Mouse (Mus musculus): ENCODE results near the gene Lyrm4.

Gene Lyrm4

DNA sequence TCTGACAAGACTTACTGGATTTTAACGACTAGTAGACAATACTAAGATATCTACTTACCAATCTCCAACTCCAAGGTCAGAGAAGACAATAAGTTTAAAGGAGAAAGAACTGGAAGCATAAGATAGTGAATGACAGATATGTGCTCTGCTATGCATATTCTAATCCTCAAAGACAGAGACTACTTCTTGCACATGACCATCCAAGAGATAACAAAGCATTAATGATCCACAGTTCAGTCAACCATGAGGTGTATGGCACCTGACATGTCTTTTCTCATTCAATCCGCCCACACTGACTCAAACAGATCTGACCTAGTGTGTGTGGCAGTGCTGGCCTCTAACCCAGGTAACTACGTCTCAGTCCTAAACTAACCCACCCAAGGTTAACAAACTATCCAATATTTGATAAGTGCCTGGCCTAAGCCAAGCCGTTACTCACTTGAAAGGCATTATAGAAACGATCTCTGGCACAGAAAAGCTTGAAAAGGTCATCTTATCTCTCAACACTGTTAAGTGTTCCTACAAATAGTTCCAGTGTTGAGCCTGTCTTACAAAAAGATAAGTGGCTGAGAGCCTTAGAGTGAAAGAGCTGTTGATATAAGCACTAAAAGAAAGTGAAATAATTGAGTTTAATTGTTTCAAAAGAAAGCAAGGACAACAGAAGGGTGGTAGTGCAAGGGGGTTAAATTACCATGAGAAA, 20.5 kb downstream of the Lyrm4 start:
- no peak for DNase-seq (ENCODE audit: low spot score in 2 of 2)

DNA sequence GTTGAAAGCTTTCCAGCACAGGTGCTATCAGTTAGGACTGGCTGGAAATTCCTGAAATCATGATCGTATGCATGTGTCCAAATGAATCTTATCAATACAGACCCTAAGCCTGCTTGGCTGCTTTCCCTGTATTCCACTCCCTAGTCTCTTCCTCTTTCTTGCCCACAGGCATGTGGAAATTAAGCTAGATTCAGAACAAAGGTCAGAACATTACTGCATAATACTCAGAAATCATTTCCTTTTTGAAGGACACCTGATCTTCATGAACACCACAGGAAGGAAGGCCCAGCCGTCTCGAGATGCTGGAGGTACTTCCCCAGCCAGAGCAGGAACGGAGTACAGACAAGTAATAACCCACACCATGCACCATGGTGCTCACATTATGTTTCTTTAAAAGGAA, 29.2 kb downstream of the Lyrm4 start:
- no peak for DNase-seq (ENCODE audit: low spot score in 2 of 2)

DNA sequence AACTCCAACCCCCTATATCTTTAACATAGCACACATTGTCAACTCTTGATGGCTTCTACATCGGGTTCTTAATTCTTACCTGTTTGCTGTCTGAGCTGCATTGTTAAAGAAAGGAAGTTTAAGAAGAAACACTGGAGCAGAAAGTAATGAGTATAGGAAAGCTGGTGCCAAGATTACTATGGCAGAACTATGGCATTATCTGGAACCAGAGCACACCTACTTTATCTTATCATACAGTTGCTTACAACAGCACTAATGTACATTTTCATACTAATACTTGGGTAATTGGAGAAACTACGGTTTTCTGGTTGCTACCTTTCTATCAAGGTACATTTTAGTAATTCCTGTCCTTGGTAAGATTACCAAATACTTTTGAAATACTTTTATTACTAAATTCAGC, 29.9 kb downstream of the Lyrm4 start:
- DNase-seq (ENCODE audit: low spot score in 2 of 2): no peak

DNA sequence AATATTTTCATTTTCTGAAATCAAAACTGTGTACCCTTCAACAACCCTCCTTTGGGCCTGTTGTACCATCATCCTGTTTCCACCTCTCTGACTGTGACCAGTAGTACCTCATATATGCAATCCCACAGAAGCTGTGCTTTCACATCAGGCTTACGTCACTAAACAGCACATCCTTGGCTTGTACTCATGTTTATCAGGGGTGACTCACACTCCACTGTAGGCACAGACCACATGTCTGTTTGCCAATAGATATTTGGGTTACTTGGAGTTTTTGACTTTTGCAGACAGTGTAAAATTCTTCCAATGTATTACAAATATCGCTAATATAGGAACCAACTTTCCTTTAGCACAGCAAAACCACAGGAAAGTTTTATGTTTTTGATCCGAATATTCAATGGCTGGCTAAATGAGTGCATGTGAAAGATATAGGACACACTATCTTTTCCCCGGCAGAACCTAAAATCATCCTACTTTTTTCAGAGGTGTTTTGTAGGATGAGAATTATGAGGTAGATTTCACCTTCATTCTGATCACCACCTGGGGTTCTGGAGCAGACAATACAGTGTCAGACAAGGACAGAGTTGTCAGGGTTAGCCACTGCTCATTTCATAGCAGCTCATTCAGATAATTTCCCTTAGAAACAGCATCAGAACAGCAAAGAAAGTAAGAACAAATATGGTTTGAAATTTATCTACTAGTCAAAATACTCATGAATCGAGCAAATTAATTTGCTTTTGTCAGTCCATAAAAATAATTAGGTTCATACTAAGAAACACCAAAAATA, 30.5 kb downstream of the Lyrm4 start:
- peak in 1 of 2 experiments; percentile 10 for DNase-seq (ENCODE audit: low spot score in 2 of 2)

DNA sequence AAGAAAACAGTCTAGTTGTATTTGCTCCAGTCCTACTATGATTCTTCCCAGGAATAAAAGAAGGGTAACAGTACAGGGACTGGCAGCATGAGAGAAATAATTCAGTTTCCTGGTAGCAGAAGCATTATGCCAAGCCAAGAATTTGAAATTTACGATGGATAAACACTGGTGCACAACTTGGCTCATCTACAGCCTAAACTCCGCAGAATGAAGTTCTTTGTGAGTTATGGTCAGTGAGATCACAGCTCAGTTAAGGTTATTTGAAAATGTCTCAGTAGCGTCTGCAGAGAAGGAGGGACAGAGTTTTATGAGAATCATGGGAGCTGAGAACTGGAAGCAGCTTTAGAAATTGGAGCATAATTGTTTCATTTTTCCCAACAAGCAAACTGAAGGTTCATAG, 31.4 kb downstream of the Lyrm4 start:
- no peak for DNase-seq (ENCODE audit: low spot score in 2 of 2)

DNA sequence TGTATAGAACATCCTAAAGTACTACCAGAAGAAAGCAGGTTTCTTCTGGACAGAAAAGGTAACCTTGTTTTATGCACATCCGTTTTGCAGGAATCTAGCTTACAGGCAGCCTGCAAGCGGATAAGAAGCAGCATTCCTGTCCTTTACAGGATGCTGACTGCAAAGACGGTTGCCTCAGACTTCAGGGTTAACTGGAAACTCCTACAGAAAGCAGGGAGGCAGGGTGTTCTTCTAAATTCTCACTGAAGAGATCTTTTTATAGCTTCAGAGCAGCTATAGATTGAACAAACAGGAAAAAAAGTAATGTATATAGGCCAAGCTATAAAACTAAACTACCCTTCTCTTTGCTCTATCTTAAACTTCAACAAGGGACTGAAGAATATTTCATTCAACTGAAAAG, 32.6 kb downstream of the Lyrm4 start:
- DNase-seq (ENCODE audit: low spot score in 2 of 2): no peak

DNA sequence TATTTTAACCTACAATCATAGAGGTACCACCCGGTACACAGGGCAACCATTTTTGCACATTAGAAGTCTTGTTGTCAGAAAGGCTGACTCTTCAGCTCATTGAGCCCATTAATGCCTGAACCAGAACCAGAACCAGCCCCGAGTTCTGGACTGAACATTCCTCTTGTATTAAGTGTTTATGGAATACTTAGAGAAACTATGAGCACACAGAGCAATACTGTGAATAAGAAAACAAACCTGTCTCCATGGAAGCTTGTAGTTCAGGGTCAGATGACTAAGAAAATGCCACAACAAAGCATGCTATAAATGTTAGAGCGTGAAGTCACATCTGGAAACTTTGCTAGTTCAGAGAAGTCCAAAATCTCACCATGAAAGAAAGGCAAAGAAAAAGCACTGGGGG, 35.7 kb downstream of the Lyrm4 start:
- DNase-seq (ENCODE audit: low spot score in 2 of 2): no peak

DNA sequence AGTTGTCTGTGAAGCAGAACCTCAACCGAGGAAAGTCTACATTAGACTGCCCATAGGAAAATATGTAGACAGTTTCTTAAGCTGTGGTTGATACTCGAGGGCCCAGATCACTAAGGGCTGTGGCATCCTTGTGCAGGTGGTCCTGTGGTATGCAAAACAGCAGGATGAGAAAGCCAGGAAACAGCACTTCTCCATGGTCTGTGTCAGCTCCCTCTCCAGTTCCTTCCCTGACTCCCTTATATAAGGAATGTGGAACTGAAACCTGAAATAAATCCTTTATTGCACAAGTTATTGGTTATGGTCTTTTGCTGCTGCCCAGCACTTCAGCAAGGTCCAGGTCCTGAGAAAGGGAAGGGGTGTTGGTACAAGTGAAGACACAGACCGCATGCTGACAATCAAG, 42.8 kb downstream of the Lyrm4 start:
- DNase-seq (ENCODE audit: low spot score in 2 of 2): no peak

DNA sequence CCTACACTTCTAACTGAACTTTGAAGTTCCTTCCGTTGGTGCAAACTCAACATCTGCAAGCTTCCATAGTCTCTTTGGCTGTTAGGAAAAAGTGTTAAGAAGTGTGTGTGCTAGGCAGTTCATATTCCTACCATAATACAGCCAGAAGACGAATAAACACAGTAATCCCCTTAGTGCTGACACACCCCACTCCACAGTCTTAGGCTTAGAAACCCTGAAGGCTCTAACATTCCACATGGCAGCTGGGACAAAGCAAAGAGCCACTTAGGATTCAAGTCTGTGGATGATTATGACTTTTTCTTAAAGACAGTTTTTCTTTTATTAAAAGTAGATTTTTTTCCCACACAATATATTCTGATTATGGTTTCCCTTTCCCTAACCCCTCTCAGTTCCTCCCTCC, 50.6 kb downstream of the Lyrm4 start:
- no peak for DNase-seq (ENCODE audit: low spot score in 2 of 2)

DNA sequence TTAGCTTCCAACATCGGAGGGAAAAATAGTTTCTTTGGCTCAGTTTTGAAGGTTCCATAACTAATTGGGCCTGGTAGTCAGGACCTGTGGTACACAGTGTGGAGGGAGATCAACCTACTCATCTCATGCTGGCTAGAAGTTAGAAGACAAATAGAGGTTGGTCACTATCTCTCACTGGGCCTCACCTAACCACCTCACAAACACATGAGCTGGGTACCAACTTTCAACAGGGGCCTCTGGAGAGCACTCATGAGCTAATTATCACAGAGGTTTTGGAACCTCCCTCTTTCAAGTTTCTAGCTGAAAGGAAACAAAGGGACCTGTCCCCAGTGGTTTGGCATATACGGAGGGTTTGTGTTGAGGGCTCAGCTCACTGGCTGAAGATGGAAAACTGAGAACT, 59.8 kb downstream of the Lyrm4 start:
- no peak for DNase-seq (ENCODE audit: low spot score in 2 of 2)

DNA sequence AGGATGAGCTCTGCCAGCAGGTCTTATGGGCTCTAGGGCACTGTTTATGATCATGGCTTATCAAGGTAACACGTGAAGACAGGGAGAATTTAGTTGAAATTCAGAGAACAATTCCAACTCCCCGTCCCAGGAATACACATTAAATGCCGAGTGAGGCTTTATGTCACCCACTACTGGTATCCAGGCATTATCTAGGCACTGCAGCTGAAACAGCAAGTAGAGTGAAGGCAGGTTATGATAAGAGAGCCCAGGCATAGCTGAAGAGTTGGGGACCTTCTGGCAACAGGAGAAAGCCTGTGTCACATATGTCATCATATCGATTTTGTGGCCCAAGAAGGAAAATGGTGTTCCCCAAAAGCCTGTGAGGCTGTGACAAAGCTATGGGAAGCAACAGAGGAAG, 60.4 kb downstream of the Lyrm4 start:
- no peak for DNase-seq (ENCODE audit: low spot score in 2 of 2)

DNA sequence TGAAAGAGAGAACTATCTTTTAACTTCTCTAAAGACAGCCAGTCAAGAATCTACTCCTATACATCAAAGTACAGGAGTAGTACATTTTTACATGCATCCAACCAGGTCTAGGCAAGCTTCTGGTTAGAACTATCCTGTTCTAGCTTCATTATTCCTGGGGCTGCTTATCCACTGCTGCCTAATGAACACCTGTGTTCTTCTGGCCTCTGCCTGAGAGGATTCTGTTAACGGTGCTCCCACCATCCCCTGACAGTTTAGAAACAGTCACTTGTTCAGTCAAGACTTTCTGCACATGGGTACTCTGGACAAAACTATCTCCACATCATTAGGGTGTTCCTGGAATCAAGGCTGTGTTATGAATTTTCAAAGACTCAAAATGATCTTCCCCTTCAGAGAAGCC, 60.8 kb downstream of the Lyrm4 start:
- no peak for DNase-seq (ENCODE audit: low spot score in 2 of 2)

DNA sequence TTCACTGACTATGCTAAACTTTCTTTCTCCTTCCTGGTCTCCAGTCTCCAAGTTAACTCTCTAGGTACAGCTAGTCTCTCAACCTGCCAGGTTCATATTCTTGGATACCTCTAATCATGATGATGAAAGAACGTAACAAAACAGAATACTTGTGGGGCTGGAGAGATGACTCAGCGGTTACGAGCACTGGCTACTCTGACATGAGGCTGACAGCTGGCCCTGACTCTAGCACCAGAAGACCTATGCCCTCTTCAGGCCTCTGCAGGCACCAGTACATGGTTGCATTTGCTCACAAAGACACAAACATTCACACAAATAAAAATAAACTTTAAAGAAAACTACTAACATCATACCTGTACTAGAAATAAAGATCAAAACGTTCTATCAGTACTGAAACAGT, 81.8 kb downstream of the Lyrm4 start:
- no peak for DNase-seq (ENCODE audit: low spot score in 2 of 2)

DNA sequence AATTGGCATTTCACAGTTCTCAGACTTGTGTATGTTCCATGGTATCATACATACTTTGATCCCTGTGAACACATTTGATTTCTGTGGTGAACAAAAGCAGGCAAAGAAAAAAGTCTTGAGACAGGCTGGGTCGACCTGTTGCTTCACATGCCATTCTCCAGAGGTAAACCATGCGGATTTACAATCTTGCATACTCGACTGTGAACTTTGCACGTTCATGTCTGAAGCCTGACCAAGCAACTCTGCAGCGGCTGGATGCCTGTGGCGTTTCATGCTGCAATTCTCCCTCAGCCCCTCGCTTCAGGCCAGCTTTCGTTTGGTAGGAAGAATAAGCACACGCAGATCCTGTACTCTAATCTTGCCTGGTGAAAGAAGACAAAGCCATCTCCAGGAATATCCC, 85.4 kb downstream of the Lyrm4 start:
- no peak for DNase-seq (ENCODE audit: low spot score in 2 of 2)

DNA sequence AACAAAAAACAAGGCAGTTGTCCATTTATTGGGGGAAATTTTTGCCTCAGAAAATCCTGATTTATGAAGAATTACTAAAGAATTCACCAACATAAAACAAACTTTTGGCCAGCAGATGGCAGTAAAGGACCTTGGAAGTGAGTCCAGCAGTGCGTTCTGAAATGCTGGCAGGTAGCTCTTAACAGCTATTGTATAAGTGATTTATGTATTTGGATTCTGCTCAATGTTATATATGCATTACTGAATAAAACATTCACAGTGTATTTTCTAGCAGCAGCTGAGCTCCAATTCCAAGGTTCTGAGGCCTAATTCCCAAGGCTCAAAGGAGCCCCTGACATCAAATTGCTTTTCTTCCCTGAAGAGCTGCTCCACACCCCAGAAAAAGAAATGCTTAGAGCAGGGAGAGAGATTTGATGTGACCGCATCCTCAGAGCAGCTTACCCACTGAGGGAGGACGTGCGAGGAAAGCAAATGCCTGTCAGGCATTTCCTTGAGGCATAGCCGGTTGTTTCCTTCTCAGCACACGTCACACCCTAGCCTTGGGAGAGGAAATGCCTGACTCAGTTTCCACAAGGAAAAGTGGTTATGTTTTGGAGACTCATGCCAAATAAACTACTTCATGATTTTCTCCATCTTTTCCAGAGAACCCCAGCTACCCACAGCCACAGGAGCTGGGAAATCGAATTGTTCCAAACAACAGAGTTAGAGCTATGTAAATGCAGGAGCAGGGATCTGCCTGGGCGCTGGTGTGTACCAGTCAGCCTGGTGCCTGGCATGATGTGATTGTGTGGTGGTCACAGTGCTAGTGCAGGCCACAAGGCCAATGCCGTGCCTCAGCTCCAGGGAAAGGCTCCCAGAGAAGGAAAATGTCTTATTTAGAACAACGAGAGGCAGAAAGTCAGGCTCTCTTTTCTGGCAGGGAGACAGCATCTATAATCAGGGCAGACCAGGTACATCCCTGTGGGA, 97.7 kb downstream of the Lyrm4 start:
- peak; percentile 23 to 24 for DNase-seq (ENCODE audit: low spot score in 2 of 2)

DNA sequence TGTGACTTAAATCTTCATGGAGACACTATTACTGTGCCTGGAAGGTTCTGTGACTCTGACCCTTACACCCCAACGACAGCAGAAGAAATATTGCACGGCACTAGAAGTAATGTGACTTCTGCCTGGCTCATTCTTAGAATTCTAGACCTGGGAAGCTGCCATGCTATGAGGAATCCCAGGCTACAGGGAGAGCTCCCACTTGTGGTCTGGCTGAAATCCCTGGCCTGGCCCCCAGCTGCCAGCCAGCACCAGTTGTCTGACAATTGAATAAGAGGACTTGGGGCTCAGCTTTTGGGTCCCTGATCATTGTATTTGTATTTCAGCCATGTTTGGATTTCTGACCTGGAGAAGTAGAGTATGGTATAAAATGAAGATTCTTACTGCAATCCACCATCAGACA, 99.3 kb downstream of the Lyrm4 start:
- DNase-seq (ENCODE audit: low spot score in 2 of 2): no peak

DNA sequence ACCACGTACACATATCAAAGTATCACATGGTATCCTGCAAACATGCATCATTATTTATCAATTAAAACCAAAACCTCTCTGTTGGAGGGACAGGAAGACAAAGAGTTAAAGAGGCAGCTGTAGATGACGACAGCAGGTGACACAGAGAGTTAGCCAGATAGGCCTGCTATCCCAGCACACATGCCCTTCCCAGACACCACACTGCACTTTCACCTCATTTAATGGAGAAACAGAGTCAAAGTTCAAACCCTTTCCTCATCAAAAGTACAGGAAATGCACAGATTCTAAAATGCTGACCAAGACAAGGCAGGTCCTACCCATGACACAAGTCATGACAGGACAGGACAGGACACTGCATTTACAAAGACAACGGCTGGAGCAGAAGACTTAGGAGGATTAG, 101.7 kb downstream of the Lyrm4 start:
- DNase-seq (ENCODE audit: low spot score in 2 of 2): no peak

DNA sequence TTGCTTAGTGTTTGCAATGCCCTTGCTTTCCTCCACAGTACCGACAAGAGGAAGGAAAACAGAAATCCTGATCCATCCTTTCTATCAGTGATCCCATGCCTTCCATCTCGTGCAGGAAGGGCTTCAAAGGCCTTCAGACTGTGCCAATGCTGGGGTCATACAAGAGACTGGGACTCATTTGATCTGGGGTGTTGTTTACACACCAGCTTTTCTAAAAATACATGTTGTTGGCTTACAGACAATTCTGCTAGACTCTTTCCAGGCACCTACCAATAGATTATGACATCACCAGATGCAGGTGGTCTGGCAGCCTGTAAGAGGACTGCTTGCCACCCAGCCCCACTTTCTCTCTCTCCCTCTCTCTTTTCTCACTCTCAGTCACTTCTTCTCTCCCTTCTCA, 107.3 kb downstream of the Lyrm4 start:
- no peak for DNase-seq (ENCODE audit: low spot score in 2 of 2)

DNA sequence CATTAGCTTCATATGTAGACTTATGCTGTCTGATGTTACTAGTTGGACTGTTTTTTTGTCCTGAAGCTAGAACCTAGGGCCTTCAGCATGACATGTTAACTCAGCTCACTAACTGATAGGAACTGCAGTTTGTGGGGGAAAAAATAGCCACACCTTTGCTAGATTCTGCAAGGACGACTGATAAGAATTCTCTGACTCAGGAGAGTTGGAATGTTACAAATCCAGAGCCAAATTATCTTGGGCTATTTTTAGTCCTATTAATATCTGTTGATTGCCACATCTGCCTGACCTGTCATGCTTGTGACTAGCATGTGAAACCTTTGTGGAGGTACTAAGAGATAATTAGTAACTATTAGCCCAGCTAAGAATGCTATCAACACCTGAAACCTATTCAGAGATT, 116.5 kb downstream of the Lyrm4 start:
- no peak for DNase-seq (ENCODE audit: low spot score in 2 of 2)

DNA sequence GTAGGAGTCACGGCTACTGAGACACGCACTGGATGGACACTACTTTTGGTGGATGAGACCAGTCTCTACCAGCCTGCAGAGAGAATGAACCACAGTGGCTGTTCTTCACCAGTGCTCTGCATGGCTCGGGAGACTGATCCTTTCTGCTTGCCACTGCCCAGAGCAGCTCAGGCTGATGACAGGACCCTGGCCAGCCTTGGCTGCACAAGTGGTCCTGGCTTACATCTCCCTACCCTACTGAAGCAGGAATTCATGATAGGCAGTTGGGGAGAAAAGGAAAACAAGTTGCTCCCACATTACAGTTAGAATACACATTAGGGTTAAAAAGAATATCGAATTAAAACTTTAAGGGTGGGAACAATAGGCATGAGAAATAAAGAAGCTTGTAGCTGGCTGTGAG, 119.7 kb downstream of the Lyrm4 start:
- DNase-seq (ENCODE audit: low spot score in 2 of 2): no peak

DNA sequence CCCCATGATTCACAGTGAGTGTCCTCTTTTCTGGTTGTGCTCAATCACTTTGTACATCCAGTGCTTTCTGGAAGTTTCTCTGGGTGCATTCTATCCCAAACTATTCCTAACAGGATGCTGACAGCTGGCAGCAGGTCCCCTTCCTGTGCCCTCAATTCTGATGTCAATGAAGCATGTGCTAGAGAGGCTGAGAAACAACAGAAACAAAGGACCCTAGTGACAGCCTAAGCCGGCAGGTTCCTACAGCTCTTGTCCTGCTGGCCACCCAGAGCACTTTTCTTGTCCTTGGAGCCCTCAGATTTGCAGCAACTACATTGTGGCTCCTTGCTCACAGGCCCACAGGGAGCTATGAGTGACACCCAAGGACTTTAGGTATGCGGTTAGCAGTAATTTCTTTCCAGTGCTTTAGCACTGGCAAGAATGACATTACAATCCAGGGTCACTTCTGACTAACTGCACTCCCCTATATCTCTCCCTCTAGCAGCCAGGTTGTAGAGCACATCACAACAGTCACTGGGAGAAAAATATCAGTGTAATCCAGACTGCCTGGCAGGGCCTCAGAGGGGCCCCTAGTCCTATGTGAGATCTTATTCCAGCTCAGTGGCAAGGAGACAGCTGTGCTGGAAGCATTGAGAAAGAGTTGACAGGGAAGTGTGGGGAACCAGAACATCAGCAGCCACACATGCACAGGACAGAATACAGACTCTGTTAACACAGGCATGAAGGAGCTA, 121.5 kb downstream of the Lyrm4 start:
- no peak for DNase-seq (ENCODE audit: low spot score in 2 of 2)

DNA sequence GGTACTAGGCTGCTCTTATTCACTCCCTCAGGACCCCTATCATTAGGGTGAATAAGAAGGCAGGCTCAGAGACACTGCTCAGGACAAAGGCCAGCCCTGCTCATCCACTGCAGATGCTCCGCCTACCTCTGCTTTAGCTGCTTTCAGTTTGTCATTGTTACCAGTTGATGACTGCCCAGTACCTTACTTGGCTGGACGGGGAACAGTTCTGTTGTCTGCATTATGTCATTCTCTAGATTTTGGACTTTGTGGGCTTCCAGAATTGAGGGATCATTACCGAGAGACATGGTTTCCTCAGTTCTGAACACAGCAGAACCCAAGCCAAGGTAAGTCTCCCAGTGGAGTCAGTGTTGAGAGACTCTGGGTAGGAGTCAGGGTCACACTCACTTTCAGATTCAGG, 122.1 kb downstream of the Lyrm4 start:
- no peak for DNase-seq (ENCODE audit: low spot score in 2 of 2)

All from urinary bladder, adult 18-20 months (tissue).